Mouse (Mus musculus) heart, postnatal 14 days (tissue): Measurements from ENCODE around the gene Baz1a. TPM values are rescaled to one million over a fixed set of nuclear protein-coding genes. Genes with fewer than 3 reads are reported as not detected.

ENCODE experiments used
- DNase-seq, 2 experiments: peaks; one replicate each; pipeline ENCODE4 v3.0.0; 2021 to 2022
- intact Hi-C: fragments of 180-260 bp; cut with DNase I; formaldehyde crosslinking; loops from one replicate; pipeline ENCODE4 v1.15.1; 2025
- total RNA-seq, 2 experiments: library from RNA; stranded (reverse); gene quantifications; 2 replicates each; pipeline ENCODE4 v1.2.3; 2021

Baz1a gene
- total RNA-seq, 2 experiments from 2014 or later, result 9.9 to 10.4 TPM

GRCm38 (mm10) chr12:54876879-54877278 lies 137.3 kb downstream of the Baz1a start:
- intact Hi-C loops, result no loop called here
- DNase-seq, result no peak

- intact Hi-C loops, result no loop called here
- peak; percentile 34 to 42 for DNase-seq
Observed at GRCm38 (mm10) chr12:54874711-54875110, 139.4 kb downstream of the Baz1a start.

DNA sequence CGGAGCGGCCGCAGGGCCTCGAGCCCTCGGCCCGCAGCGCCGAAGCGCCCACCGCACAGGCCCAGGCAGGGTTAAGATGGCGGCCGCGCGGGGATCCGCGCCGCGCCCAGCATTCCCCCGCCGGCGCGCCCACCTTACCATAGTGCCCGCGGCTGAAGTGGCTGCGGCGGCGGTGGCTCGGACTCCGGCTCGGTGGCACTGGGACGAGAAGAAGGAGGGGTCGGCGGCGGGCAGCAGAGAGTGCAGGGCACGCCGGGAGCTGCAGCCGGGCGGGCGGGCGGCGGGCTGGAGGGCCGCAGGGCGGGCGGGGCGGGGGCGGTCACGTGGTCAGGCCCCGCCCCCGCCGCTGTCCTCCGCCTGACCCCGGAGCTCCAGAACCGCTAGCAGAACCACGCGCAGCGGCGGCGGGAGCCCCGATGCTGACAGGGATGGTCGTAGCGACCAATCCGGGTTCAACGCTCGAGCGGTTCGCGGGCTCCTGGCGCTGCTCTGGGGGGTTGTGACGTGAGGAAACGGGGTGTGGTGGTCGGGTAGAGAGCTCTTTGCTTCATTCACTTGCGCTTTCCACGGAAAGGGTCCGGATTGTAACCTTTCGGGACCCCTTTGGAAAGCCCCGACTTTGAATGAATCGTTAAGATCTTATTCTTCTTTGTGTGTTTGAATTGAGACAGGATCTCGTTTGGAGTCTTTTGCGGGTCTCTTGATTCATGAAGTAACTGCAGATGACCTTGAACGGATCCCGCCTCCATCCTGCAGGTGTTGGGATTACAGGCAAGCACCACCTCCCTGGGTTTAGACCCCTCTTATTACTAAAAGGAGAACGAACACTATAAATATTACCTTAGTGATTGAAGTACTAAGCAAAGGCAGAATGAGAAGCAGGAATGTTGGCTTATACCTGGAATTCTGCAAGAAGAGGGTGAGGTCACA lies 151.3 kb downstream of the Baz1a start, which contains the start of gene Cfl2:
TSS of gene Cfl2 (minus strand) at position 272 of the 930 bp plus-strand sequence.
- DNase-seq, result peak; percentile 88
- intact Hi-C loops, result no loop called here

DNA sequence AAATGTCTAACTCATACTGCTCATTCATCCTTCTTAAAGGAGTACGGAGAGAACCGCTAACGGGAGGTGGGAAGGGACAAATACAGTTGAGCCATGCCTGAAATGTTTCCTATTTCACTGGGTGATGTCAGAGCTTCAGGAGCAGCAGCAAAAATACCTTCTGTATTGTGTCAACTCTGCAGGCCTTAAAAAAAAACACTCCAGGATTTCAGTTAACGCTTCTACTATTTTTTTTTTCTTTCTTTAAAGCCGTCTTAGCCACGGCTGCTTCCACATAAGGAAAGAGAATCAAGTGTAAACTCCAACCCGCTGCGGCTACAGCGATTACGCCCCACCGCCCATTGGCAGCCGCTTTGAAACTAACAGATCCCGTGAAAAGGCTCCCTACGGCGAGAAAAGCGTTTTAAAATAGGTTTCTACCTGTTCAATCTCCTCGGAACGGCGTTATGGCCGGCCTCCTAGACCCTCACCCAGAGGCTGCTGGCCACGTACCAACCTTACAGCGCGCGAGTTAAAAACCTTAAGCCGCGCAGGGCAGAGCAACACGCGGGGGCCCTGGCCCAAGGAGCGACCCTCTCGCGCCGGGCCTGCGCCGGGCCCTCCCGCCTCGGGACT lies 152.1 kb downstream of the Baz1a start:
- peak; percentile 19 to 67 for DNase-seq
- intact Hi-C loops, result no loop called here

- no peak for DNase-seq
- intact Hi-C loops, result no loop called here
Observed at GRCm38 (mm10) chr12:54859531-54859930, 154.6 kb downstream of the Baz1a start.

- intact Hi-C loops, result no loop called here
- DNase-seq, result no peak
Observed at GRCm38 (mm10) chr12:54850551-54850950, 163.6 kb downstream of the Baz1a start.

DNA sequence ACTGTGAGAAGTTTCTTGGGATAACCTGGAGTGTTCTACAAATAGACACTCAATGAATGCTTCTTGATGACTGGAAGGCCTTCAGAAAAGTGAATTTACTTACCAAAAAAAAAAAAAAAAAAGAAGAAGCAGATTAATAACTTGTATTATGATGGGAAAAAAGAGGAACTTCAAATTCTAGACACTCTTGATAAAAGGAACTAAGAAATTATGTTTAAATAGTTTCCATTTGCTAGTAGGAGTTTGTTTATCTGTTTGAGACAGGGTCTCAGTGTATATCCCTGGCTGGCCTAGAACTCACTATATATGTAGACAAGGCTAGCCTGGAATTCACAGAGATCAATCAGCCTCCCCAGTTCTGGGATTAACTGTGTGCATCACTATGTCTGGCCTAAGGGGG lies 169.7 kb downstream of the Baz1a start:
- intact Hi-C loops, result no loop called here

More for the DNA sequence above, 169.7 kb downstream of the Baz1a start:
- DNase-seq, result no peak

Other genes with a start within 250 kb of the Baz1a start
- 10 to 100 TPM; 38.0 to 39.8 TPM for gene Snx6, start 218.6 kb downstream of the Baz1a start, total RNA-seq
- gene Cfl2, start 151.5 kb downstream of the Baz1a start, total RNA-seq, result 100 to 1,000 TPM; 329 to 343 TPM
- gene Gm20403, start 27.8 kb downstream of the Baz1a start, total RNA-seq, result not detected
- gene 2700097O09Rik, start 65.8 kb upstream of the Baz1a start, total RNA-seq, result 1 to 10 TPM; 8.3 to 8.7 TPM
- gene Srp54a, start 65.9 kb upstream of the Baz1a start, total RNA-seq, result 10 to 100 TPM; 85.5 to 90.1 TPM
- gene Fam177a, start 110.1 kb upstream of the Baz1a start, total RNA-seq, result 10 to 100 TPM; 11.9 to 13.1 TPM
- gene Srp54b, start 140.8 kb upstream of the Baz1a start, total RNA-seq, result 10 to 100 TPM; 36.5 to 44.1 TPM
- 1 to 10 TPM in 1 of 2 experiments, not detected in 1; 2.3 TPM for gene 1700047I17Rik2, start 185.2 kb upstream of the Baz1a start, total RNA-seq
- gene Srp54c, start 215.8 kb upstream of the Baz1a start, total RNA-seq, result 10 to 100 TPM; 25.5 to 26.9 TPM